16 mouse cellular contexts compared by ENCODE assay signal in the genomic region with DNA sequence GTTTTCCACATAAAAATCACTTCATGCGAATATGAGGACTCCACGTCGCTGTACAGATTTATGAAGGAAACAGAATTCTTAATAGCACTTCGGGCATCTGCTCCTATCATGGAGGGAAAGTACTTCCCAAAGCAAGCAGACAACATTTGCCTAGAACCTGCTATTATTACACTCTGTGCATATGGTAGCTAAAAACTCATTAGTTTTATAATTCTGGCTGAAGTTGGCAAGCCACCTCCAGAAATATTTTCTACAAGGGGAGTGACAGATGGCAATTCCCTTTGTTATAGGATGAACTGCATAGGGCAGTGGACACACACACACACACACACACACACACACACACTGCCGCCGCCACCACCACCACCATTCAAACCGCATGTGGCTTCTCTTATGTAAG.
DNase-seq lines count a peak whose midpoint lies in the region; TF ChIP-seq lines count a peak whose summit lies in the region.
"Had no signal": no experiment of that assay in that cellular context is flagged by ENCODE, and none has a peak within 500 bp of the region (broad histone marks: within the 10 kb centered on the region; RNA-seq: fewer than 3 reads in every experiment).

No protein-coding gene starts in this region.

- H3K27me3 ChIP-seq in cerebellum, adult 2 months (ENCODE audit: control insufficient read depth, insufficient read depth, low read length) = no peaks in the 10 kb centered on the region
- H3K27me3 ChIP-seq: embryonic facial prominence, embryonic 13.5 days; heart, embryonic 15.5 days; hindbrain, embryonic 15.5 days had no signal

- no peak for TF ChIP-seq POLR2A in cerebellum, adult 2 months (IDR thresholded peaks at IDR 0.05; ENCODE audit: borderline replicate concordance, insufficient read depth, low read length)

- WGBS in cerebellum, adult 2 months = 35% methylated on average over 7 of the region's 7 CpGs
- 82% methylated on average over 7 of the region's 7 CpGs for WGBS in macrophage (ENCODE audit: missing documents)

- no peaks in the 10 kb centered on the region for H3K36me3 ChIP-seq in macrophage (ENCODE audit: inconsistent target)
- H3K36me3 ChIP-seq: embryonic facial prominence, embryonic 13.5 days; heart, embryonic 15.5 days; hindbrain, embryonic 15.5 days had no signal

- no peak overlapping the region for H3K27ac ChIP-seq in cerebellum, adult 2 months (ENCODE audit: insufficient read depth, low read length)
- 0 out of 2 replicates have a peak overlapping the region, but pooled peaks have one; percentile 54 for H3K27ac ChIP-seq in macrophage
- H3K27ac ChIP-seq: embryonic facial prominence, embryonic 13.5 days; heart, embryonic 15.5 days; hindbrain, embryonic 15.5 days had no signal

- H3K4me3 ChIP-seq in cerebellum, adult 2 months (replicated peaks; ENCODE audit: insufficient read depth, low read depth, low read length) = no peak overlapping the region
- H3K4me3 ChIP-seq in macrophage (ENCODE audit: inconsistent target) = no peak overlapping the region
- H3K4me3 ChIP-seq: embryonic facial prominence, embryonic 13.5 days; heart, embryonic 15.5 days; hindbrain, embryonic 15.5 days had no signal

- no peak for TF ChIP-seq CTCF in cerebellum, adult 2 months (IDR thresholded peaks at IDR 0.05; ENCODE audit: borderline replicate concordance, insufficient read depth, low read depth, low read length)

- H3K4me1 ChIP-seq in cerebellum, adult 2 months (ENCODE audit: control insufficient read depth, insufficient read depth, low read length) = no peaks in the 10 kb centered on the region; the same call in 1 of the 2 replicates
- H3K4me1 ChIP-seq: embryonic facial prominence, embryonic 13.5 days; heart, embryonic 15.5 days; hindbrain, embryonic 15.5 days had no signal

- DNase-seq in layer of hippocampus, adult 18-20 months (ENCODE audit: low spot score in 2 of 2) = peak; percentile 19 to 76
- no peak for DNase-seq in layer of hippocampus, postnatal 25 days (ENCODE audit: extremely low spot score in 1 of 2, low spot score in 1 of 2)
- peak; percentile 31 to 58 for DNase-seq in cerebellum, adult 2 months
- DNase-seq in cerebellum, postnatal 25 days = peak; percentile 20 to 41
- DNase-seq in kidney, adult 18-20 months = no peak
- DNase-seq in heart, postnatal 4 days = no peak
- DNase-seq: adrenal gland, postnatal 25 days; kidney, adult 11 months; kidney, postnatal 36 days; liver, postnatal 0 days; lung, postnatal 36 days; midbrain, embryonic 14.5 days had no signal

- H3K79me2 ChIP-seq in macrophage (ENCODE audit: inconsistent target) = no peaks in the 10 kb centered on the region

Comparison
In these comparisons a context has a peak if more than half of its experiments do, and no peak if none do; other contexts are left out.
1. DNase-seq: peak in layer of hippocampus, adult 18-20 months (2 of 2), cerebellum, adult 2 months (2 of 2) and cerebellum, postnatal 25 days (2 of 2); none in layer of hippocampus, postnatal 25 days (0 of 2), kidney, adult 18-20 months (single experiment) and heart, postnatal 4 days (single experiment).